ENCODE assay signal across 10 mouse cellular contexts in genomic region chr6:146110832-146111741, GRCm38 (mm10).
DNase-seq lines count a peak whose midpoint lies in the region; ATAC-seq and TF ChIP-seq lines count a peak whose summit lies in the region.
"Had no signal": no experiment of that assay in that cellular context is flagged by ENCODE, and none has a peak within 500 bp of the region (broad histone marks: within the 10 kb centered on the region; RNA-seq: fewer than 3 reads in every experiment).

No protein-coding gene starts in this region.

- H3K27ac ChIP-seq in limb, embryonic 13.5 days = peak overlapping the region; percentile 59; the same call in 1 of the 2 replicates
- H3K27ac ChIP-seq in liver, postnatal 0 days (ENCODE audit: low read depth) = no peak overlapping the region
- H3K27ac ChIP-seq: heart, embryonic 15.5 days; liver, embryonic 15.5 days had no signal

- H3K4me2 ChIP-seq in limb, embryonic 13.5 days (replicated peaks) = no peak overlapping the region
- no peak overlapping the region for H3K4me2 ChIP-seq in liver, postnatal 0 days (ENCODE audit: low read depth, low read length)
- H3K4me2 ChIP-seq: heart, embryonic 15.5 days; liver, embryonic 15.5 days had no signal

- H3K9me3 ChIP-seq in limb, embryonic 13.5 days = no peaks in the 10 kb centered on the region
- H3K9me3 ChIP-seq in liver, postnatal 0 days (ENCODE audit: low read length) = no peaks in the 10 kb centered on the region
- H3K9me3 ChIP-seq: heart, embryonic 15.5 days; liver, embryonic 15.5 days had no signal

- H3K4me3 ChIP-seq in limb, embryonic 13.5 days = no peak overlapping the region
- no peak overlapping the region for H3K4me3 ChIP-seq in liver, postnatal 0 days (ENCODE audit: low read depth, low read length)
- H3K4me3 ChIP-seq: heart, embryonic 15.5 days; liver, embryonic 15.5 days had no signal

- H3K36me3 ChIP-seq in limb, embryonic 13.5 days = no peaks in the 10 kb centered on the region
- H3K36me3 ChIP-seq in liver, postnatal 0 days (replicated peaks; ENCODE audit: insufficient read depth, low read length) = 0 out of 2 replicates have a peak, but pooled peaks cover 4% of the 10 kb centered on the region
- H3K36me3 ChIP-seq: heart, embryonic 15.5 days; liver, embryonic 15.5 days had no signal

- no peak for TF ChIP-seq EP300 in liver, postnatal 0 days (IDR thresholded peaks at IDR 0.05; ENCODE audit: low read depth)

- H3K27me3 ChIP-seq in limb, embryonic 13.5 days = no peaks in the 10 kb centered on the region
- H3K27me3 ChIP-seq in liver, postnatal 0 days (ENCODE audit: insufficient read depth, low read length) = no peaks in the 10 kb centered on the region
- H3K27me3 ChIP-seq: heart, embryonic 15.5 days; liver, embryonic 15.5 days had no signal

- TF ChIP-seq CTCF in liver, postnatal 0 days (IDR thresholded peaks at IDR 0.05; ENCODE audit: low read depth) = no peak

- peak; percentile 34 for DNase-seq in cerebellum, adult 9-11 months
- DNase-seq in spleen, postnatal 36 days (ENCODE audit: low spot score in 2 of 2) = peak; percentile 20 to 35
- DNase-seq in spleen, postnatal 10 days (ENCODE audit: low spot score in 2 of 2) = no peak
- no peak for DNase-seq in urinary bladder, postnatal 14 days (ENCODE audit: low spot score)
- no peak for DNase-seq in right cerebral cortex, adult 2 months (ENCODE audit: low spot score in 2 of 2)
- no peak for DNase-seq in liver, postnatal 0 days

- no peak for ATAC-seq in cerebellum, adult (ENCODE audit: insufficient number of reproducible peaks, low FRiP score, low TSS enrichment)
- no peak for ATAC-seq in limb, embryonic 13.5 days (ENCODE audit: low FRiP score, low read depth)
- no peak for ATAC-seq in liver, postnatal 0 days

- peaks cover 36% of the 10 kb centered on the region for H3K4me1 ChIP-seq in limb, embryonic 13.5 days
- no peaks in the 10 kb centered on the region; the same call in 1 of the 2 replicates for H3K4me1 ChIP-seq in liver, postnatal 0 days (ENCODE audit: insufficient read depth)

- WGBS in limb, embryonic 13.5 days = 56% methylated on average over 21 of the region's 21 CpGs
- WGBS in liver, postnatal 0 days (ENCODE audit: insufficient replicate concordance) = 63% methylated on average over 21 of the region's 21 CpGs

- no peak overlapping the region for H3K9ac ChIP-seq in limb, embryonic 13.5 days
- no peak overlapping the region for H3K9ac ChIP-seq in liver, postnatal 0 days (replicated peaks)
- H3K9ac ChIP-seq: heart, embryonic 15.5 days; liver, embryonic 15.5 days had no signal

Comparison
In these comparisons a context has a peak if more than half of its experiments do, and no peak if none do; other contexts are left out.
1. DNase-seq: peak in cerebellum, adult 9-11 months (single experiment) and spleen, postnatal 36 days (2 of 2); none in spleen, postnatal 10 days (0 of 2), urinary bladder, postnatal 14 days (single experiment), right cerebral cortex, adult 2 months (0 of 2) and liver, postnatal 0 days (single experiment).